Mouse (Mus musculus): ENCODE measurements at regions not wholly inside any gene's neighbourhood (a gene's known extent, or its start where the extent isn't known, plus 50 kb on each side); places are given as distances from the start of the nearest gene placed in this dataset.

- TF ChIP-seq POLR2A (IDR thresholded peaks at IDR 0.05; ENCODE audit: low read depth, low read length) (no peak), CTCF (IDR thresholded peaks at IDR 0.05; ENCODE audit: extremely low read depth, insufficient read length, insufficient replicate concordance, low read depth, low read length) (no peak)
Observed at GRCm38 (mm10) chr2:128333401-128334142, 207.7 kb downstream of the Bcl2l11 start.

Measured in small intestine, adult 2 months (tissue).